Mouse (Mus musculus) brain, embryonic 18.5 days (tissue): ENCODE measurements around the gene Iqcf6.
A peak's percentile ranks its signal among the peaks of the same experiment; 100 is the strongest.

ENCODE experiments used
- DNase-seq: peaks from one replicate; pipeline ENCODE4 v3.0.0-alpha.2; 2012; ENCODE audit warnings: low read depth, low spot score

Gene Iqcf6

DNA sequence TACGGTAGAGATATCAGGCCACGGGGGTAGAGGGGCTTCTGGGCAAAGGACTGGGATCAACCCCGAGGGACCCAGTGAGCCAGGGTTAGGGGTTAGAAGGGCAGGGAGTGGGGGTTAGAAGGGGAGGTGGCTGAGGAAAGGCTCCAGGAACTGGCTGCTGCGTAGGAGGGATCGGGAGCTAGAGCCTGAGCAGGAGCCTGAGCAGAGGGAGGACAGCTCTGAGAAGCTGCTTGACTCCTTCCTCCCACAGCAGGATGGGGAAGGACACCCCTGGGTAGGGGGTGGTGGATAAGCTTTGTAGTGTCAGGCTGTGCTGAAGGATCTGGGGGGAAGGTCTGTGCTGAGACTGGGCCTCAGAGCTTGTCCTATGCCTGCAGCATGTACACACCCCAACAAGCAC lies 30.4 kb downstream of the Iqcf6 start:
- DNase-seq: no peak

DNA sequence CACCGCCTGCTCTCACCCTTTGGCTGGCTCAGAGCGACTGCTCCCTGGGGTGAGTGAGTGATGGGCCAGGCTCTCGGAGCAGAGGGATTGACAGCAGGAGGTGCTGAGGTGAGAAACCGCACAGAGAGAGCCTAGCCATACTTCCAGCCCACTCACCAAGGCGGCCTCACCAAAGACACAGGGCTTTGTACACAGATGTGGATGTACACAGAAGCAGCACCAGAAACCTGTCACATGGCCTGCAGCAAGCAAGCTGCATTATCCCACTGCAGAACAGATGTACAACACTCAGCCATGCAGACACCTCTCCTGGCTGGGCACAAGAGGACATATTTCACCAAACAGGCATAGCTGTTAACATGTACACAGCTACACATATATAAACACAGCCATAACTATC lies 31.2 kb downstream of the Iqcf6 start:
- DNase-seq: no peak

DNA sequence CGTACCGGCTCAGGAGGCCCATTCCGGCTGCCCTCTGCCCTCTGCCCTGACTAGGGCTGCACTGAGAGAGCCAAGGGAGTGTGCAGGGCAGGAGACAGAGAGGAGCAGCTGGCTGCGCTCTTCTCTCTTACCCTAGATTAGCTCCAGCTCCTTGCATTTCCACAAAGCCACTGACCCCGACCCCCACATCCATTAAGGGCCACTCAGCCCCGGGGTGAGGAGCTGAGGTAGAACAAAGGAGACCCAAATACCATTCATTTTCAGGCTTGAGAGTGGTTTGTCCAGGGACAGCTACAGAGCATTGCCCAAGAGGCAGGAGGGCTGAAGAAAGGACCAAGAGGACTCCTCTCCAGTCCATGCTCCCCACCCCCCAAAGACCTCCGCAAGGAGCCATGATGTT lies 33.1 kb downstream of the Iqcf6 start:
- DNase-seq: no peak

DNA sequence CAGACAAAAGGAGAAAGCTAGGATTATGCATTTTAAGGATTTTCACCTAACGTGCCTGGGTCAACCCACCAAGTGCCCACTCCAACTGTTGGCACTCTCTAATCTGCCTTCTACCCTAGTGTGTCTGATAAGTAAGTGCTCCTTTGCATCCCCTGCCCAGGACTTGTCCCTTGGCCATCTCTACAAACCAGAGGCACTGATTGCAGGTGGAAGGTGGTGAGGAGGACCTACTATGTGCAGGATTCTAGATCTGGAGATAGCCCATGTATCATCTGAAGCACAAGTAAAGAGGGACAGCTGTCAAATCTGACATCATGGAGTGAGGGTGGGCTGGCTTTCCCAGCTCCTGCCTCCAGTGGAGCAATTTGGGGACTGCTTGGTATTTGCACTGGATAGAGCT lies 33.6 kb downstream of the Iqcf6 start:
- no peak for DNase-seq

DNA sequence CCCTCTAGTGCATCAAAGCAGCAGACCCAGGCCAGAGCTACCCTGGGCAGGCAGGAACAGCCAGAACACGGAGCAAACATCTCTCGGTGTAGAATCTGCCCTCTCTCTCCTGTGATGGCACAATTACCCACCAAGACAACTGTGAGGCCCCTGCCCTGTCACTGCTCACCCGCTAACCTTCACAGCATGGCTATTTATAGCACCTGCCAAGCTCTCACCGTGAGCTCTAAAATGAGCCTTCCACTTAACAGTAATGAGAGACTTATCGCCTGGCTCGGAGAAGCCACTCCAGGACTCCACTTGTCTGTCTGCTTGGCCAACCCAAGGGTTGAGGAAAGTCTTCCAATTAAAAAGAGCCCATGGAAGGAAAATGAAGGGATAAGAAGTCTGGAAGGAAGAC lies 36.8 kb downstream of the Iqcf6 start:
- DNase-seq: no peak

DNA sequence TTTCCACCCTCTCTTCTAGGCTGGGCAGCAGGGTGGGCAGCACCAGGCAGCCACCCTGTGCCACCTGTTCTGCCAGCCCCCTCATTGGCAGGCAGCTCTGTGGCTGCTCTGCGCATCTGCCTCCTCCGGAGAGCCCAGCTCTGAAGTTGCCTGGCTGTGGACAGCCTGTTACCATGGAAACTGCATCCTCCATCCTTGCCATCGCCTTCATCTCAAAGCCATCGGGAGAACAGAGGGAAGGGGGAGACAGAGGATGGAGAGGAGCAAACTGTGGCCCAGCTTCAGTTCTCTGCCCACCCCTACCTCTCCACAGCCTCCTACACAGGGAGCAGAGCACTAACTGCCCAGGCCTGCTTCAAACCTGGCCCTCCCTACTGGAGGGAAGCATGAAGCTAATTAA lies 38.1 kb downstream of the Iqcf6 start:
- peak; percentile 74 for DNase-seq

DNA sequence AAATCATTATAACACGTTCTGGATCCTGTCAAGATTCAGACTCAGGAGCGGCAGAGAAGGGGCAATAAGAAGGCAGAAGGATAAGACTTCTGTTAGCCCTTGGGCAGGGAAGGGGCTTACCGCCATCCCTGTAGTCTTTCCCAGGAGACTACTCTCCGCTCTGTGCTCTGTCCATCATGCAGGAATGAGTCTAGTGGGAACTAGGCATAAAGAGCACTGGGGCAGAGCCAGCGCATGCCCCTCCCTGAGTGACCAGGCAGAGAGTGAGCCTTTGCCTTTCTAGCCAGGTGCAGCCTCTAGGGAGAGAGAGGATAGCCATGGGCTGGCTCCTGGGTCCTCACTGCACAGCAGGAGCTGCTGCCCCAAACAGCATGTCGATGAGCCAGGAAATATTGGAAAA lies 38.5 kb downstream of the Iqcf6 start:
- no peak for DNase-seq

DNA sequence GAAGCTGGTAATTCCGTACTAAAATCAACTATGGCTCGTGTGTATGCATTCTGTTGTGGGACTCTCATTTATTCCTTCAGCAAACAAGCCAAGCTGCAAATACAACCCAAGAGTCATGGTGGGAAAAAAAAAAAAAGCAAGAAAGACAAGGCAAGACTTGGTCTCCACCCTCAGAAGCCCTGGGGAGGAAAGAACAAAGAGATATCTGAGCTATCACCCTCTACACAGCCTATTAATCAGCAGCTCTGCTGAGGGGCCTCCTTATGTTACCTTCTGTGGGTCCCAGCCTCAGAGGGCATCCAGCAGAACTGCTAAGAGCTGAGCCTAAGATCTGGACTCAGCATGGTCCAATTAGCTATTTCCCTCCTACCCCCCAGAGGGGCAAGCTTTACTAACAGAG lies 47.5 kb downstream of the Iqcf6 start:
- DNase-seq: no peak

DNA sequence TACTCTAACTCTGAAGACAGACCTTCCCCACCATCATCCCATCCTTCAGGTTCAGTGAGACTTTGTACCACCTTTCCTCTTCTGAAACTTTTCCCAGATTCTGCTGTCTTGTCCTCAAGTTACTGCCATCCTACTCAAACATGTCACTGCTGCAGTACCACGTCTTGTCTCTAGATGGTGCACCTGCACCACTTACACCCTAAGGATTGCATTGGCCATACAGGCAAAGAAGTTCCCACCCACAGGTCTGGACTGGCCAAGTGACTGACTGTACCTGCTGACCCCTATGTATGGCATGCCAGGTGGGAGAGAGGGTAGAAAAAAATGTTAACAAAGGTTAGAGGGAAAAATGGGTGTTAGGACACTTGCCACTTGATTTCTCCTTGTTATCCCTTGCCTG lies 49.1 kb downstream of the Iqcf6 start:
- no peak for DNase-seq

DNA sequence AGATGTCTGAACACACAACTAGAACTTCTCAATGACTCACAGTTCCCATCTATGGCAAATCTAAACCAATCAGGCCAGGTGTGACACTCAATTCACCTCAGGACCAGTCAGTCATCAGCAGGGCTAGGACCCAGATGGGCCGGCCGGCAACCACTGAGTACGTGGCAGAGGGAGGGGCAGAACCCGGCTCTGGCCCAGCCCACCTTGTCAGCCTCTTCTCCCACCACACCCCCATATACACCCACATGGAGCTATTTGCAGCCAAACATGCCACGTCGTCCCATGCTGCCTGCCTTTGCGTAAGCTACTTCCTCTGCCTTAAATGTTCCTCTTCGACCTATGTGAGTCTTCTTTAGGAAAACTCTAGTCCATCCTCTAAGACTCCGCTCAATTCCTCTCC lies 49.6 kb downstream of the Iqcf6 start:
- DNase-seq: no peak

DNA sequence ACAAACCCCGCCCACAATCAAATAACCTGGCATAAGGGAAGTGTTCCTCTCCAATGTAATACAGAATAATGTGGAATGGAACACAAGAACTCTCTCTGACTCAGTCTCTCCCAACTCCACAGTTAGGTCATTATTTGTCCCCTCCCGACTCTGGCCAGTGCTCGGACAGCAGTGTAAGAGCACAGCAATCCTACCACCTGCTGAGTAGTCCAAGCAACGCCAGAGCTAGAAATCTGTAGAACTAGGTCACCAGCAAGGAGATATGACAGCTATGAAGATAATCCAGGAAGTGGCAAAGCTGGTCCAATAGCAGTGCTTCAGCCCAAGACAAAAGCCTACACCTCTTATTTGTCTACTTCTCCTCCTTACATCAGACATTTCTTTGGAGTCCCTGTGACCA lies 50.2 kb downstream of the Iqcf6 start:
- no peak for DNase-seq
